Mouse (Mus musculus) spleen, adult 2 months (tissue): ENCODE results near the gene Tpx2.
A peak's percentile ranks its signal among the peaks of the same experiment; 100 is the strongest.

Experiments used
- CTCF ChIP-seq: fragments of 200-500 bp; IDR thresholded peaks from 2 replicates; pipeline ENCODE4 v1.5.1; 2011; ENCODE audit warnings: mild to moderate bottlenecking, inconsistent platforms; ENCODE audit not compliant: insufficient read depth, insufficient read length, insufficient replicate concordance; ENCODE audit errors: extremely low read depth
- POLR2A ChIP-seq: fragments of 200-500 bp; IDR thresholded peaks from 2 replicates; pipeline ENCODE4 v1.6.1; 2011; ENCODE audit warnings: low read depth, low read length, inconsistent platforms

GRCm38 (mm10) chr2:152914310-152915120 lies 66.8 kb downstream of the Tpx2 start:
- TF ChIP-seq POLR2A (no peak), CTCF (peak; percentile 85)
